Mouse (Mus musculus) MEL-GATA-1-ER (cell line): ENCODE measurements at regions not wholly inside any gene's neighbourhood (a gene's known extent, or its start where the extent isn't known, plus 50 kb on each side); places are given as distances from the start of the nearest gene placed in this dataset.

Experiments
- DNase-seq: peaks from one replicate; pipeline ENCODE4 v3.0.0-alpha.2; 2012; ENCODE audit warnings: low read depth; ENCODE audit errors: extremely low read depth

GRCm38 (mm10) chr6:102913776-102914175 is 340.9 kb upstream of the Cntn3 start:
- DNase-seq: no peak

DNA sequence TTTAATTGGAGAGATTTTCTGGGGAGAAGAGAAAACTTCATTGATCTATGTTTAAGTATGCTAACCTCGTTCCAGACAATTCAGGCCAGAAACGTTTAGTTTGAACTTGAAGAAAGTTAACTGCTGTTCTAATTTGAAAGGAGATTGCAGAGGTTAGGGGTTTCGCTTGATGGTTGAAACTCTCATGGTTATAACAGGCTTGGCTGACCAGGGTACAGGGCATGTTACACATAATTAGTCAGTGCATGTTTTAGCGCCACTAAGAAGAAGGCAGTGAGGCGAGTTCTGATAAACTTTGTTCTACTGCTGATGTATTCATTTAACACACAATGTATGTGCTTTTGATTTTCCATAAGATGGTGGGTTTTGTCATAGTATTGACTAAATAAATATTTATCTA is 331.1 kb upstream of the Cntn3 start:
- no peak for DNase-seq

DNA sequence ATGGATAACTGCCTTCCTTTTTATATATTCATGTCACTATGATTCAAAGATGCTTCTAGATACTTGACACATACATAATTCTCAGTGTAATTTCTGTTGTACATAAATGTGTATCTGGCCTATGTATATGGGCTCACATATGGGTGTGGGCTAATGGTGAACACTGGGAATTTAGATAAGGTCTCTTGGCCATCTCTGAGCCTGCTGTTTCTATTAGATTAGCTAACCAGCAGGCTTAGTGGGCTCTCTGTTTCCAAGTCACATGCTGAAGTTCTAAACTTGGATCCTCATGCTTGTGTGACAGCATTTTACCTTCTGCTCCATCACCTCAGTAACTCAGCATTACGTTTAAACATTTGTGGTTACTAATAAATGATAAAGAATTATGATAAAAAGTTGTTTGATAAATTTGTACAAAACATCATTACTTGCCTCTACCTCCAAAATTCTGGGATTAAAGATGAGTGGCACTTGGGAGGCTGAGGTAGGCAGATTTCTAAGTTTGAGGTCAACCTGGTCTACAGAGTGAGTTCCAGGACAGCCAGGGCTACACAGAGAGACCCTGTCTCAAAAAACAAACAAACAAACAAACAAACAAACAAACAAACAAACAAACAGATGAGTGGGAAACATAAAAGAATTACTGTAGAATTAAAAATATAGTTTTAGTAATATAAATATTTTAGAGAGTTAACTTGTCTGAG is 327.7 kb upstream of the Cntn3 start:
- DNase-seq: peak; percentile 20

- DNase-seq: peak; percentile 37
Measured at GRCm38 (mm10) chr6:102868404-102868803, 295.5 kb upstream of the Cntn3 start.

DNA sequence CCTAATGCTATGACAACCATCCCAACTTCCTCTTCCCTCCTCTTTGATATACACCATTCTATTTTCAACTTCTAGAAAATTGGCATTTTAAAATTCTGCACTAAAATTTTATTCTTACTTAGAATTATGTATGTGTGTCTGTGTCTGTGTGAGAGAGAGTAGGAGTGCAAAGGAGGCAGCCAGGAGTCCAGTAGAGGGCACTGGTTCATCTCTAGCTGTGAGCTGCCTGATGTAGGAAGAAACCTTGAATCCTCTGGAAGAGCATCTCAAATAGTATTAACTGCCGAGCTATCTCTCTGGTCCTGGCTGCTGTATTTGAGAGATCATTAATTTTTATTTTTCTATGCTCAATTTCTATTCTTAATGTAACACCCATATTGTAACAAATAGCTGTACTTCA is 271.6 kb upstream of the Cntn3 start:
- DNase-seq: no peak

GRCm38 (mm10) chr6:102833151-102833550 is 260.2 kb upstream of the Cntn3 start:
- no peak for DNase-seq
